Mouse (Mus musculus) c-Kit-negative CD71-positive TER-119-positive erythroid progenitor cells, embryonic 14.5 days (primary cell): ENCODE measurements around the gene Fam136a.
A peak's percentile ranks its signal among the peaks of the same experiment; 100 is the strongest.

Experiments used
- DNase-seq: peaks from one replicate; pipeline ENCODE4 v3.0.0-alpha.2; 2013; ENCODE audit warnings: low read depth, low spot score

Fam136a gene

GRCm38 (mm10) chr6:86397257-86397980 is 32.0 kb downstream of the Fam136a start:
- no peak for DNase-seq

- no peak for DNase-seq
Observed at GRCm38 (mm10) chr6:86398986-86399385, 33.5 kb downstream of the Fam136a start.

GRCm38 (mm10) chr6:86399995-86400394 is 34.5 kb downstream of the Fam136a start:
- DNase-seq, result no peak

- DNase-seq, result peak; percentile 43
Observed at GRCm38 (mm10) chr6:86400972-86401371, 35.5 kb downstream of the Fam136a start.

- no peak for DNase-seq
Observed at GRCm38 (mm10) chr6:86402681-86403607, 37.5 kb downstream of the Fam136a start.

- DNase-seq, result peak; percentile 71
Observed at GRCm38 (mm10) chr6:86403728-86404099, 38.3 kb downstream of the Fam136a start.

- peak; percentile 92 for DNase-seq
Observed at GRCm38 (mm10) chr6:86404100-86404861, 38.8 kb downstream of the Fam136a start, which contains the start of gene Tia1. TSS of gene Tia1 (plus strand) at chr6:86404219.

GRCm38 (mm10) chr6:86404996-86405395 is 39.5 kb downstream of the Fam136a start:
- DNase-seq, result no peak

- no peak for DNase-seq
Observed at GRCm38 (mm10) chr6:86406306-86406705, 40.9 kb downstream of the Fam136a start.

GRCm38 (mm10) chr6:86418711-86419110 is 53.3 kb downstream of the Fam136a start:
- DNase-seq, result no peak

- DNase-seq, result no peak
Observed at GRCm38 (mm10) chr6:86419239-86419638, 53.8 kb downstream of the Fam136a start.
